11 mouse cellular contexts compared by ENCODE assay signal in the genomic region with DNA sequence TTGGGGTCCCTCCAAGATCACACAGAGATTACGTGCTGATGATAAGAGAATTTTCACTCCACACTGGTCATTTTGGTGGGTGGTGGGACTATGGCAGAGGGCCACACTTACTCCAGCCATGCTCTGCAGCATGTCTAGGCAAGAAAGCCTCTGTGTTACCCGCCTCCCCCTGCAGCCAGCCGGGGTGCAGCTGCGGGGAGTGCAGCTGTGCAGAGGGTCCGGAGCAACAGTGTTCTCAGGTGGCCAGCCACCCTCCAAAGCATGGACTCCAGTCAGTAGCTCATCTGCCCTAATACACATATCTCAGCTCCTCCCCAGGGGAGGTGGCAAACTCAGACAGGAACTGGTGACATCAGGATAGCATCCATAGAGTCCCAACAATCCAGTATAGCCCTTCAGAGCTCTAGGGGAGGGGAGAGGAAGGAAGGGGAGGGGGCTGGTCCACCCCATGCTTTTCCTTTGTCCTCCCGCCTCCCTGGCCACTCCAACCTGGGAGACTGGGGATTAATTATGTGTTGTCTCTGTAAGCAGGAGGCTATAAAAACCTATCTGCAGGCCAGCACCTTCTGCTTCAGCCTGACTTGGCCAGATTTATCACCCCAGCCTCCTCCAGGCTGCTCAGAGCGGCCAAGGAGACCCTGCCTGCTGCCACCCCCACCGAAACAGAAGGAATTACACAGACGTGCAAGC. TPM values are rescaled to one million over a fixed set of nuclear protein-coding genes. Genes with fewer than 3 reads are reported as not detected.
DNase-seq lines count a peak whose midpoint lies in the region; ATAC-seq and TF ChIP-seq lines count a peak whose summit lies in the region.
"Had no signal": no experiment of that assay in that cellular context is flagged by ENCODE, and none has a peak within 500 bp of the region (broad histone marks: within the 10 kb centered on the region; RNA-seq: fewer than 3 reads in every experiment).

No protein-coding gene starts in this region.

- no peaks in the 10 kb centered on the region for H3K27me3 ChIP-seq in forebrain, embryonic 13.5 days
- H3K27me3 ChIP-seq in forebrain, postnatal 0 days (ENCODE audit: insufficient read depth, low read length) = no peaks in the 10 kb centered on the region
- H3K27me3 ChIP-seq in hindbrain, embryonic 16.5 days (replicated peaks; ENCODE audit: control insufficient read depth, insufficient read depth, low read length) = no peaks in the 10 kb centered on the region

- no peak for TF ChIP-seq CTCF in forebrain, postnatal 0 days (IDR thresholded peaks at IDR 0.05; ENCODE audit: low read depth)

- no peak overlapping the region for H3K9ac ChIP-seq in forebrain, embryonic 13.5 days
- H3K9ac ChIP-seq in forebrain, postnatal 0 days = no peak overlapping the region
- no peak overlapping the region for H3K9ac ChIP-seq in hindbrain, embryonic 16.5 days (ENCODE audit: low read depth, low read length)
- H3K9ac ChIP-seq: liver, postnatal 0 days had no signal

- no peak overlapping the region for H3K4me2 ChIP-seq in forebrain, embryonic 13.5 days
- no peak overlapping the region for H3K4me2 ChIP-seq in forebrain, postnatal 0 days (ENCODE audit: low read depth)
- H3K4me2 ChIP-seq in hindbrain, embryonic 16.5 days (ENCODE audit: low read length) = no peak overlapping the region

- H3K36me3 ChIP-seq in forebrain, embryonic 13.5 days (ENCODE audit: poor library complexity, severe bottlenecking) = no peaks in the 10 kb centered on the region
- no peaks in the 10 kb centered on the region for H3K36me3 ChIP-seq in forebrain, postnatal 0 days (ENCODE audit: insufficient read depth)
- no peaks in the 10 kb centered on the region for H3K36me3 ChIP-seq in hindbrain, embryonic 16.5 days (ENCODE audit: control insufficient read depth, insufficient read depth, low read length)

- no peak overlapping the region for H3K4me3 ChIP-seq in forebrain, embryonic 13.5 days
- no peak overlapping the region for H3K4me3 ChIP-seq in forebrain, postnatal 0 days (ENCODE audit: low read depth, low read length)
- H3K4me3 ChIP-seq in hindbrain, embryonic 16.5 days (ENCODE audit: low read length) = no peak overlapping the region

- intact Hi-C loops in left cerebral cortex, postnatal 4 days (cut with DNase I) = no loop called here
- intact Hi-C loops in left cerebral cortex, postnatal 36 days (cut with DNase I) = no loop called here

- peak overlapping the region; percentile 25; the same call in 1 of the 2 replicates for H3K27ac ChIP-seq in forebrain, embryonic 13.5 days
- H3K27ac ChIP-seq in forebrain, postnatal 0 days (ENCODE audit: low read depth, low read length) = no peak overlapping the region
- H3K27ac ChIP-seq in hindbrain, embryonic 16.5 days (ENCODE audit: low read depth, low read length) = peak overlapping the region; percentile 49; the same call in 1 of the 2 replicates

- H3K9me3 ChIP-seq in forebrain, embryonic 13.5 days (replicated peaks) = no peaks in the 10 kb centered on the region
- no peaks in the 10 kb centered on the region for H3K9me3 ChIP-seq in forebrain, postnatal 0 days (ENCODE audit: low read length)
- H3K9me3 ChIP-seq in hindbrain, embryonic 16.5 days (ENCODE audit: control insufficient read depth, low read length) = no peaks in the 10 kb centered on the region

- H3K4me1 ChIP-seq in forebrain, embryonic 13.5 days = peaks cover 43% of the 10 kb centered on the region
- peaks cover 22% of the 10 kb centered on the region for H3K4me1 ChIP-seq in forebrain, postnatal 0 days (ENCODE audit: insufficient read depth)
- peaks cover 30% of the 10 kb centered on the region for H3K4me1 ChIP-seq in hindbrain, embryonic 16.5 days (ENCODE audit: control insufficient read depth, insufficient read depth, low read depth, low read length)

- DNase-seq in forebrain, postnatal 0 days = no peak
- DNase-seq in left cerebral cortex, postnatal 4 days = peak; percentile 73
- no peak for DNase-seq in left cerebral cortex, postnatal 36 days (ENCODE audit: low spot score in 2 of 2)
- peak; percentile 70 for DNase-seq in brain, adult 2 months (ENCODE audit: low read depth, low spot score)
- no peak for DNase-seq in adrenal gland, postnatal 25 days
- DNase-seq in gastrocnemius, adult 18-20 months (ENCODE audit: low spot score) = no peak
- DNase-seq: gastrocnemius, postnatal 25 days; liver, postnatal 0 days had no signal

- whole genome bisulfite sequencing in forebrain, embryonic 13.5 days = 39% methylated on average over 9 of the region's 9 CpGs
- WGBS in forebrain, postnatal 0 days = 41% methylated on average over 9 of the region's 9 CpGs
- WGBS in hindbrain, embryonic 16.5 days = 38% methylated on average over 9 of the region's 9 CpGs

- ATAC-seq in forebrain, embryonic 13.5 days = no peak
- no peak; the same call in 1 of the 2 replicates for ATAC-seq in forebrain, postnatal 0 days
- peak; percentile 29; the same call in 1 of the 2 replicates for ATAC-seq in hindbrain, embryonic 16.5 days
- ATAC-seq: liver, postnatal 0 days had no signal

RNA-seq across cellular contexts. Expression of gene Ppp2r2c, which starts 19.1 kb away (rescaled TPM):
- polyA plus RNA-seq in forebrain, embryonic 13.5 days (2015; fragmentation: Nextera tagmentation; extraction: Ambion mirVana) = 8.8 and 9.0 TPM in 2 replicates
- total RNA-seq in forebrain, postnatal 0 days (2014; rRNA removed) = 171 and 177 TPM in 2 replicates
- 75.5 and 96.1 TPM in 2 replicates for polyA plus RNA-seq in forebrain, postnatal 0 days (2015; fragmentation: Nextera tagmentation; extraction: Ambion mirVana)
- total RNA-seq in left cerebral cortex, postnatal 4 days (2021) = 100 to 1,000 TPM; 271 to 272 TPM
- 100 to 1,000 TPM; 464 to 526 TPM for total RNA-seq in left cerebral cortex, postnatal 36 days (2021)
- 52.4 and 58.2 TPM in 2 replicates for polyA plus RNA-seq in hindbrain, embryonic 16.5 days (2015; fragmentation: Nextera tagmentation; extraction: Ambion mirVana)
- total RNA-seq in adrenal gland, postnatal 25 days (2021) = 4.7 and 7.5 TPM in 2 replicates
- under 1 TPM; 0.55 to 0.74 TPM for total RNA-seq in gastrocnemius, adult 18-20 months (2021)
- polyA plus RNA-seq: liver, postnatal 0 days; thymus, postnatal 0 days had no signal

RNA-seq across cellular contexts. Expression of gene Man2b2, which starts 57.0 kb away (rescaled TPM):
- 5.8 and 6.9 TPM in 2 replicates for polyA plus RNA-seq in forebrain, embryonic 13.5 days (2015; fragmentation: Nextera tagmentation; extraction: Ambion mirVana)
- total RNA-seq in forebrain, postnatal 0 days (2014; rRNA removed) = 10.8 and 13.9 TPM in 2 replicates
- polyA plus RNA-seq in forebrain, postnatal 0 days (2015; fragmentation: Nextera tagmentation; extraction: Ambion mirVana) = 10.3 and 12.7 TPM in 2 replicates
- 10 to 100 TPM; 13.3 to 13.6 TPM for total RNA-seq in left cerebral cortex, postnatal 4 days (2021)
- 10 to 100 TPM; 29.6 to 30.6 TPM for total RNA-seq in left cerebral cortex, postnatal 36 days (2021)
- polyA plus RNA-seq in hindbrain, embryonic 16.5 days (2015; fragmentation: Nextera tagmentation; extraction: Ambion mirVana) = 13.8 and 15.2 TPM in 2 replicates
- total RNA-seq in adrenal gland, postnatal 25 days (2021) = 60.2 and 64.4 TPM in 2 replicates
- total RNA-seq in gastrocnemius, adult 18-20 months (2021) = 1 to 10 TPM; 5.6 to 7.2 TPM

Comparison
In these comparisons a context has a peak if more than half of its experiments do, and no peak if none do; other contexts are left out.
1. DNase-seq: peak in left cerebral cortex, postnatal 4 days (single experiment) and brain, adult 2 months (single experiment); none in forebrain, postnatal 0 days (single experiment), left cerebral cortex, postnatal 36 days (0 of 2), adrenal gland, postnatal 25 days (single experiment) and gastrocnemius, adult 18-20 months (single experiment).
2. RNA of gene Ppp2r2c, which starts 19.1 kb away (total RNA-seq): 464 to 526 TPM in left cerebral cortex, postnatal 36 days, 271 to 272 TPM in left cerebral cortex, postnatal 4 days and 171 to 177 TPM in forebrain, postnatal 0 days; 4.7 to 7.5 TPM in adrenal gland, postnatal 25 days and 0.55 to 0.74 TPM in gastrocnemius, adult 18-20 months; every median in the first group is over 10 times any median in the second.